Mouse (Mus musculus) right cerebral cortex, adult 18-20 months (tissue): ENCODE measurements at regions not wholly inside any gene's neighbourhood (a gene's known extent, or its start where the extent isn't known, plus 50 kb on each side); places are given as distances from the start of the nearest gene placed in this dataset.

Experiments
- DNase-seq: peaks from one replicate; pipeline ENCODE4 v3.0.0; 2022; ENCODE audit warnings: mixed read lengths

- DNase-seq, result no peak
Observed at GRCm38 (mm10) chr1:57296186-57296585, 81.2 kb upstream of the 1700066M21Rik start.

GRCm38 (mm10) chr1:57298557-57298956 is 78.9 kb upstream of the 1700066M21Rik start:
- peak; percentile 4 for DNase-seq

- no peak for DNase-seq
Observed at GRCm38 (mm10) chr1:57301260-57301979, 76.0 kb upstream of the 1700066M21Rik start.

GRCm38 (mm10) chr1:57301980-57302331 is 75.5 kb upstream of the 1700066M21Rik start:
- DNase-seq, result peak; percentile 15

GRCm38 (mm10) chr1:57304757-57305156 is 72.7 kb upstream of the 1700066M21Rik start:
- DNase-seq, result no peak

- DNase-seq, result no peak
Observed at GRCm38 (mm10) chr1:57322535-57322934, 54.9 kb upstream of the 1700066M21Rik start.

GRCm38 (mm10) chr1:57323118-57323517 is 54.3 kb upstream of the 1700066M21Rik start:
- DNase-seq, result no peak

- DNase-seq, result no peak
Observed at GRCm38 (mm10) chr1:57325585-57326165, 51.7 kb upstream of the 1700066M21Rik start.
